Mouse (Mus musculus): Measurements from ENCODE around the gene Ranbp2. TPM values are rescaled to one million over a fixed set of nuclear protein-coding genes. Genes with fewer than 3 reads are reported as not detected.

Ranbp2 gene
- total and polyA plus RNA-seq, 2 experiments, result 2.3 to 40.5 TPM

GRCm38 (mm10) chr10:58478071-58478578 lies 31.4 kb downstream of the Ranbp2 start:
- TF ChIP-seq CTCF (IDR thresholded peaks at IDR 0.05; ENCODE audit: low read depth, low read length), result no peak
- Histone ChIP-seq H3K79me2 (ENCODE audit: control insufficient read depth, insufficient read depth, low read length) (no peaks in the 10 kb centered on the region; the same call in 1 of the 2 replicates), H3K27me3 (ENCODE audit: control insufficient read depth, insufficient read depth, low read length) (no peaks in the 10 kb centered on the region), H3K4me1 (ENCODE audit: control insufficient read depth, insufficient read depth, low read length) (no peaks in the 10 kb centered on the region; the same call in 1 of the 2 replicates), H3K27ac (replicated peaks; ENCODE audit: insufficient read depth, low read depth, low read length) (no peak overlapping the region), H3K4me3 (ENCODE audit: insufficient read depth, low read depth, low read length) (no peak overlapping the region), H3K9ac (ENCODE audit: low read depth, low read length) (no peak overlapping the region), H3K36me3 (ENCODE audit: control insufficient read depth, insufficient read depth, low read length) (peaks cover 63% of the 10 kb centered on the region)
- DNase-seq (ENCODE audit: extremely low read depth, low read depth, low spot score), result no peak
- WGBS, result 100% methylated on average over 2 of the region's 2 CpGs

GRCm38 (mm10) chr10:58479954-58480490 lies 33.3 kb downstream of the Ranbp2 start:
- TF ChIP-seq POLR2A (IDR thresholded peaks at IDR 0.05; ENCODE audit: extremely low read depth, insufficient read depth, low read length) (no peak), CTCF (IDR thresholded peaks at IDR 0.05; ENCODE audit: low read depth, low read length) (no peak)
- no peak for DNase-seq (ENCODE audit: extremely low read depth, low read depth, low spot score)
- Histone ChIP-seq H3K4me1 (ENCODE audit: control insufficient read depth, insufficient read depth, low read length) (no peaks in the 10 kb centered on the region; the same call in 1 of the 2 replicates), H3K36me3 (ENCODE audit: control insufficient read depth, insufficient read depth, low read length) (peaks cover 72% of the 10 kb centered on the region), H3K9ac (ENCODE audit: low read depth, low read length) (no peak overlapping the region), H3K79me2 (ENCODE audit: control insufficient read depth, insufficient read depth, low read length) (no peaks in the 10 kb centered on the region; the same call in 1 of the 2 replicates), H3K27ac (replicated peaks; ENCODE audit: insufficient read depth, low read depth, low read length) (no peak overlapping the region), H3K4me3 (ENCODE audit: insufficient read depth, low read depth, low read length) (no peak overlapping the region), H3K27me3 (ENCODE audit: control insufficient read depth, insufficient read depth, low read length) (no peaks in the 10 kb centered on the region)
- 96% methylated on average over 4 of the region's 4 CpGs for WGBS

- no peak overlapping the region for H3K27ac ChIP-seq (replicated peaks; ENCODE audit: insufficient read depth, low read depth, low read length)
- no peaks in the 10 kb centered on the region for H3K4me1 ChIP-seq (ENCODE audit: control insufficient read depth, insufficient read depth, low read length)
- peaks cover 62% of the 10 kb centered on the region for H3K36me3 ChIP-seq (ENCODE audit: control insufficient read depth, insufficient read depth, low read length)
- no peaks in the 10 kb centered on the region for H3K79me2 ChIP-seq (ENCODE audit: control insufficient read depth, insufficient read depth, low read length)
- no peak for DNase-seq (ENCODE audit: extremely low read depth, low read depth, low spot score)
- 92% methylated on average over 5 of the region's 5 CpGs for WGBS
- no peaks in the 10 kb centered on the region for H3K27me3 ChIP-seq (ENCODE audit: control insufficient read depth, insufficient read depth, low read length)
- H3K4me3 ChIP-seq (ENCODE audit: insufficient read depth, low read depth, low read length), result no peak overlapping the region
- TF ChIP-seq POLR2A (IDR thresholded peaks at IDR 0.05; ENCODE audit: extremely low read depth, insufficient read depth, low read length) (no peak), CTCF (IDR thresholded peaks at IDR 0.05; ENCODE audit: low read depth, low read length) (no peak)
- H3K9ac ChIP-seq (ENCODE audit: low read depth, low read length), result no peak overlapping the region
Observed at GRCm38 (mm10) chr10:58491031-58491430, 44.3 kb downstream of the Ranbp2 start.

GRCm38 (mm10) chr10:58495637-58496036 lies 48.9 kb downstream of the Ranbp2 start:
- no peak overlapping the region for H3K9ac ChIP-seq (ENCODE audit: low read depth, low read length)
- peaks cover 5% of the 10 kb centered on the region; the same call in 1 of the 2 replicates for H3K4me1 ChIP-seq (ENCODE audit: control insufficient read depth, insufficient read depth, low read length)
- H3K4me3 ChIP-seq (ENCODE audit: insufficient read depth, low read depth, low read length), result no peak overlapping the region
- no peak for DNase-seq (ENCODE audit: extremely low read depth, low read depth, low spot score)
- TF ChIP-seq POLR2A (IDR thresholded peaks at IDR 0.05; ENCODE audit: extremely low read depth, insufficient read depth, low read length), result no peak
- TF ChIP-seq CTCF (IDR thresholded peaks at IDR 0.05; ENCODE audit: low read depth, low read length), result no peak
- WGBS, result 68% methylated on average over 2 of the region's 2 CpGs
- no peak overlapping the region for H3K27ac ChIP-seq (replicated peaks; ENCODE audit: insufficient read depth, low read depth, low read length)
- H3K36me3 ChIP-seq (ENCODE audit: control insufficient read depth, insufficient read depth, low read length), result peaks cover 36% of the 10 kb centered on the region
- no peaks in the 10 kb centered on the region for H3K79me2 ChIP-seq (ENCODE audit: control insufficient read depth, insufficient read depth, low read length)
- no peaks in the 10 kb centered on the region for H3K27me3 ChIP-seq (ENCODE audit: control insufficient read depth, insufficient read depth, low read length)

- Histone ChIP-seq H3K27me3 (ENCODE audit: control insufficient read depth, insufficient read depth, low read length) (no peaks in the 10 kb centered on the region), H3K9ac (ENCODE audit: low read depth, low read length) (no peak overlapping the region), H3K4me3 (ENCODE audit: insufficient read depth, low read depth, low read length) (no peak overlapping the region), H3K4me1 (ENCODE audit: control insufficient read depth, insufficient read depth, low read length) (peaks cover 5% of the 10 kb centered on the region; the same call in 1 of the 2 replicates), H3K36me3 (ENCODE audit: control insufficient read depth, insufficient read depth, low read length) (peaks cover 26% of the 10 kb centered on the region), H3K27ac (replicated peaks; ENCODE audit: insufficient read depth, low read depth, low read length) (no peak overlapping the region), H3K79me2 (ENCODE audit: control insufficient read depth, insufficient read depth, low read length) (no peaks in the 10 kb centered on the region)
- TF ChIP-seq CTCF (IDR thresholded peaks at IDR 0.05; ENCODE audit: low read depth, low read length) (no peak), POLR2A (IDR thresholded peaks at IDR 0.05; ENCODE audit: extremely low read depth, insufficient read depth, low read length) (no peak)
- DNase-seq (ENCODE audit: extremely low read depth, low read depth, low spot score), result no peak
Observed at GRCm38 (mm10) chr10:58496732-58497131, 50.0 kb downstream of the Ranbp2 start.
